Comparison of ENCODE assay signal across 28 mouse cellular contexts in the genomic region with DNA sequence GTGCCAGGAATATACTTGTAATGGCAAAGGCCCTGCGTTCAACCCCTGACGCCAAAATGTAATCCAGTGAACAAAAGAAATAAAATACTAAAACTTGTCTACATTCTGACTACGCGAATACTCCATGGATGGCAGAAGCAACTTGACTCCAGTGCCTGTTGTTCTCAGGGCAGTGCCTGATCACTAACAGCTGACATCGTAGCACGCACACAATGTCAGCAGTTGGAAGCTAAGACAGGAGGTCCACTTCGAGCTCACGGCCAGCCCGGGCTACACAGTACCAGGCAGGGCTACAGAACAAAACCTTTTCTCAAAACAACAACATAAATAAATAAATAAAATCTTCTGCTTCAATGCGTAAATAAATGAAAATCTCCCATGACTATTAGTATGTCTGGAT. TPM values are rescaled to one million over a fixed set of nuclear protein-coding genes. Genes with fewer than 3 reads are reported as not detected.
DNase-seq lines count a peak whose midpoint lies in the region; ATAC-seq and TF ChIP-seq lines count a peak whose summit lies in the region.
"Had no signal": no experiment of that assay in that cellular context is flagged by ENCODE, and none has a peak within 500 bp of the region (broad histone marks: within the 10 kb centered on the region; RNA-seq: fewer than 3 reads in every experiment).

No protein-coding gene starts in this region.

- DNase-seq in hindbrain, embryonic 11.5 days (ENCODE audit: low spot score), result no peak
- no peak for DNase-seq in hindbrain, embryonic 10.5 days (ENCODE audit: low spot score)
- no peak for DNase-seq in layer of hippocampus, adult 2 months (ENCODE audit: low spot score in 2 of 2)
- DNase-seq in layer of hippocampus, adult 9-10 months (ENCODE audit: low spot score), result no peak
- no peak for DNase-seq in limb, embryonic 14.5 days (ENCODE audit: low spot score)
- DNase-seq in layer of hippocampus, postnatal 36 days, result no peak
- DNase-seq: adrenal gland, postnatal 14 days; B cell, adult 2 months; cerebellum, adult 11 months; cerebellum, adult 2 months; cerebellum, adult 9-11 months; cerebellum, postnatal 25 days; gastrocnemius, postnatal 36 days; heart, adult 2 months; heart, postnatal 14 days; heart, postnatal 4 days had no signal

- peak; percentile 69; the same call in 1 of the 2 replicates for ATAC-seq in hindbrain, embryonic 11.5 days (ENCODE audit: low FRiP score)
- ATAC-seq in limb, embryonic 14.5 days (ENCODE audit: low FRiP score, low read depth), result peak; percentile 74; the same call in 1 of the 2 replicates
- ATAC-seq: forebrain, embryonic 13.5 days; forebrain, embryonic 16.5 days; inflammation-experienced regulatory T-cells, adult 6 months; Patski had no signal

- no peak overlapping the region for H3K4me2 ChIP-seq in hindbrain, embryonic 11.5 days (replicated peaks; ENCODE audit: low read depth, low read length)
- no peak overlapping the region for H3K4me2 ChIP-seq in limb, embryonic 14.5 days (replicated peaks; ENCODE audit: low read depth, low read length, severe bottlenecking)
- no peak overlapping the region for H3K4me2 ChIP-seq in myocyte (ENCODE audit: low read depth)
- H3K4me2 ChIP-seq: embryonic facial prominence, embryonic 13.5 days; forebrain, embryonic 13.5 days; heart, embryonic 13.5 days had no signal

- WGBS in hindbrain, embryonic 11.5 days, result 85% methylated on average over 10 of the region's 10 CpGs
- 92% methylated on average over 10 of the region's 10 CpGs for WGBS in hindbrain, embryonic 10.5 days
- WGBS in limb, embryonic 14.5 days, result 81% methylated on average over 10 of the region's 10 CpGs

- no peak for TF ChIP-seq CTCF in layer of hippocampus, adult 2 months (conservative IDR thresholded peaks at IDR 0.05)

- H3K79me2 ChIP-seq in myocyte (ENCODE audit: control insufficient read depth, insufficient read depth), result no peaks in the 10 kb centered on the region

- no peak for TF ChIP-seq POLR2A in limb, embryonic 14.5 days (IDR thresholded peaks at IDR 0.05; ENCODE audit: borderline replicate concordance, extremely low read depth, insufficient read depth, insufficient read length)
- TF ChIP-seq POLR2A in myocyte (IDR thresholded peaks at IDR 0.05; ENCODE audit: insufficient read length, low read depth), result no peak

- no peak overlapping the region for H3ac ChIP-seq in myocyte (ENCODE audit: control insufficient read depth, insufficient read length)

- no peaks in the 10 kb centered on the region for H3K27me3 ChIP-seq in hindbrain, embryonic 11.5 days (ENCODE audit: control insufficient read depth, insufficient read depth, low read length)
- H3K27me3 ChIP-seq in hindbrain, embryonic 10.5 days (ENCODE audit: insufficient read depth, poor library complexity, severe bottlenecking), result no peaks in the 10 kb centered on the region
- no peaks in the 10 kb centered on the region for H3K27me3 ChIP-seq in limb, embryonic 14.5 days (ENCODE audit: control insufficient read depth, insufficient read depth, low read length)
- no peaks in the 10 kb centered on the region for H3K27me3 ChIP-seq in myocyte (ENCODE audit: control insufficient read depth, insufficient read depth, insufficient read length)
- H3K27me3 ChIP-seq: CH12.LX; embryonic facial prominence, embryonic 13.5 days; forebrain, embryonic 13.5 days; heart, embryonic 13.5 days; Patski had no signal

- H3K9me3 ChIP-seq in hindbrain, embryonic 11.5 days (ENCODE audit: control insufficient read depth, low read length), result no peaks in the 10 kb centered on the region
- H3K9me3 ChIP-seq in hindbrain, embryonic 10.5 days, result no peaks in the 10 kb centered on the region
- 0 out of 2 replicates have a peak, but pooled peaks cover 3% of the 10 kb centered on the region for H3K9me3 ChIP-seq in limb, embryonic 14.5 days (ENCODE audit: control insufficient read depth, low read length)
- H3K9me3 ChIP-seq: embryonic facial prominence, embryonic 13.5 days; forebrain, embryonic 10.5 days; forebrain, embryonic 13.5 days; G1E; heart, embryonic 10.5 days; heart, embryonic 13.5 days had no signal

- no peak overlapping the region for H3K27ac ChIP-seq in hindbrain, embryonic 11.5 days (ENCODE audit: low read depth, low read length)
- H3K27ac ChIP-seq in hindbrain, embryonic 10.5 days, result no peak overlapping the region
- H3K27ac ChIP-seq in layer of hippocampus, adult 2 months, result peak overlapping the region; percentile 0; the same call in 1 of the 2 replicates
- H3K27ac ChIP-seq in limb, embryonic 14.5 days (replicated peaks; ENCODE audit: low read depth, low read length), result no peak overlapping the region
- H3K27ac ChIP-seq: embryonic facial prominence, embryonic 13.5 days; forebrain, embryonic 10.5 days; forebrain, embryonic 13.5 days; heart, adult 2 months; heart, embryonic 10.5 days; heart, embryonic 13.5 days; hindbrain, postnatal 0 days had no signal

- no peak overlapping the region for H3K4me3 ChIP-seq in hindbrain, embryonic 11.5 days (ENCODE audit: low read depth, low read length)
- no peak overlapping the region for H3K4me3 ChIP-seq in hindbrain, embryonic 10.5 days
- no peak overlapping the region for H3K4me3 ChIP-seq in layer of hippocampus, adult 2 months
- H3K4me3 ChIP-seq in limb, embryonic 14.5 days (replicated peaks; ENCODE audit: low read length), result no peak overlapping the region
- H3K4me3 ChIP-seq in myocyte, result no peak overlapping the region
- H3K4me3 ChIP-seq: embryonic facial prominence, embryonic 13.5 days; forebrain, embryonic 10.5 days; forebrain, embryonic 13.5 days; heart, adult 2 months; heart, embryonic 10.5 days; heart, embryonic 13.5 days had no signal

- H3K36me3 ChIP-seq in hindbrain, embryonic 11.5 days (ENCODE audit: control insufficient read depth, insufficient read depth, low read length), result no peaks in the 10 kb centered on the region
- peaks cover 4% of the 10 kb centered on the region for H3K36me3 ChIP-seq in hindbrain, embryonic 10.5 days
- H3K36me3 ChIP-seq in limb, embryonic 14.5 days (ENCODE audit: control insufficient read depth, insufficient read depth, low read length), result no peaks in the 10 kb centered on the region
- H3K36me3 ChIP-seq in myocyte (ENCODE audit: control insufficient read depth, insufficient read depth), result no peaks in the 10 kb centered on the region
- H3K36me3 ChIP-seq: embryonic facial prominence, embryonic 13.5 days; G1E had no signal

- no peak overlapping the region for H3K9ac ChIP-seq in hindbrain, embryonic 11.5 days (ENCODE audit: low read depth, low read length)
- no peak overlapping the region for H3K9ac ChIP-seq in limb, embryonic 14.5 days (ENCODE audit: low read depth, low read length, severe bottlenecking)
- H3K9ac ChIP-seq: embryonic facial prominence, embryonic 13.5 days; forebrain, embryonic 13.5 days; heart, embryonic 13.5 days had no signal

- no peaks in the 10 kb centered on the region; the same call in 1 of the 2 replicates for H3K4me1 ChIP-seq in hindbrain, embryonic 11.5 days (replicated peaks; ENCODE audit: control insufficient read depth, insufficient read depth, low read length)
- peaks cover 7% of the 10 kb centered on the region; the same call in 1 of the 2 replicates for H3K4me1 ChIP-seq in hindbrain, embryonic 10.5 days (replicated peaks)
- H3K4me1 ChIP-seq in limb, embryonic 14.5 days (ENCODE audit: control insufficient read depth, insufficient read depth, low read length), result no peaks in the 10 kb centered on the region
- H3K4me1 ChIP-seq: embryonic facial prominence, embryonic 13.5 days had no signal

TF ChIP-seq in myocyte, 11 proteins besides CTCF, POLR2A, EP300 and RAD21:
- TF ChIP-seq MAX (IDR thresholded peaks at IDR 0.05; ENCODE audit: low read depth) (no peak), MYOG (IDR thresholded peaks at IDR 0.05; ENCODE audit: control insufficient read depth in 1 of 3, insufficient read depth in 1 of 3, insufficient read length in 2 of 3, low read depth in 2 of 3) (peak in 2 of 3 experiments; percentile 77 to 83), MYOD1 (IDR thresholded peaks at IDR 0.05; ENCODE audit: control insufficient read depth in 1 of 3, insufficient read length in 2 of 3, low read depth in 2 of 3) (peak in 2 of 3 experiments; percentile 46 to 71)

RNA-seq across cellular contexts. Expression of a gene that starts 46.9 kb away (rescaled TPM):
- polyA plus RNA-seq in hindbrain, embryonic 11.5 days (2014; fragmentation: Nextera tagmentation; extraction: Ambion mirVana), result 17.7 and 22.6 TPM in 2 replicates
- 15.6 and 16.3 TPM in 2 replicates for polyA plus RNA-seq in hindbrain, embryonic 10.5 days (2016; fragmentation: Nextera tagmentation; extraction: Ambion mirVana)
- total RNA-seq in layer of hippocampus, adult 2 months (2021), result 10 to 100 TPM; 53.2 to 57.8 TPM
- 14.1 and 20.9 TPM in 2 replicates for polyA plus RNA-seq in limb, embryonic 14.5 days (2012; rRNA removed)
- 17.6 and 20.0 TPM in 2 replicates for polyA plus RNA-seq in limb, embryonic 14.5 days (2014; fragmentation: Nextera tagmentation; extraction: Ambion mirVana)
- polyA plus RNA-seq in myocyte (2012; fragmentation: generic; extraction: Trizol), result 9.0 TPM
- 10 to 100 TPM; 53.2 to 53.5 TPM for total RNA-seq in layer of hippocampus, postnatal 36 days (2021)
- polyA plus RNA-seq: G1E had no signal
